Mouse (Mus musculus) limb, embryonic 14.5 days (tissue): ENCODE data around the gene Tmem14a. TPM values are rescaled to one million over a fixed set of nuclear protein-coding genes. Genes with fewer than 3 reads are reported as not detected.
"Not testable (repeated sequence)": the region's sequence is repeated elsewhere in the genome, so short reads cannot be mapped to it uniquely, and the experiment has no call there.

Experiments used
- ATAC-seq: fragments of 200-750 bp; cut with Nextera tagmentation; 2 replicates; pipeline ENCODE4 v1.8.0; 2017; ENCODE audit warnings: low read depth, moderate number of reproducible peaks, moderate TSS enrichment; ENCODE audit not compliant: low FRiP score
- DNase-seq: peaks from one replicate; pipeline ENCODE4 v3.0.0-alpha.2; 2015; ENCODE audit warnings: low spot score
- H3K27ac ChIP-seq: fragments of 300-500 bp; sonication (generic); replicated peaks from 2 replicates; pipeline ENCODE4 v1.5.1; 2014; ENCODE audit warnings: low read depth, mild to moderate bottlenecking, low read length, moderate library complexity, mixed read lengths
- H3K27me3 ChIP-seq: fragments of 300-500 bp; sonication (generic); 2 replicates; pipeline ENCODE4 v1.6.1; 2014; ENCODE audit warnings: low read length, mixed read lengths; ENCODE audit not compliant: control insufficient read depth, insufficient read depth
- H3K36me3 ChIP-seq: fragments of 300-500 bp; sonication (generic); 2 replicates; pipeline ENCODE4 v1.6.1; 2014; ENCODE audit warnings: mild to moderate bottlenecking, low read length, moderate library complexity, mixed read lengths; ENCODE audit not compliant: control insufficient read depth, insufficient read depth
- H3K4me1 ChIP-seq: fragments of 300-500 bp; sonication (generic); 2 replicates; pipeline ENCODE4 v1.6.1; 2014; ENCODE audit warnings: antibody characterized with exemption, low read length, mixed read lengths; ENCODE audit not compliant: control insufficient read depth, insufficient read depth
- H3K4me2 ChIP-seq: fragments of 300-500 bp; sonication (generic); replicated peaks from 2 replicates; pipeline ENCODE4 v1.6.1; 2014; ENCODE audit warnings: low read depth, mild to moderate bottlenecking, low read length, moderate library complexity; ENCODE audit not compliant: severe bottlenecking
- H3K4me3 ChIP-seq: fragments of 300-500 bp; sonication (generic); replicated peaks from 2 replicates; pipeline ENCODE4 v1.5.1; 2014; ENCODE audit warnings: low read length
- H3K9ac ChIP-seq: fragments of 300-500 bp; sonication (generic); 2 replicates; pipeline ENCODE4 v1.6.1; 2014; ENCODE audit warnings: mild to moderate bottlenecking, low read depth, low read length, moderate library complexity; ENCODE audit not compliant: severe bottlenecking
- H3K9me3 ChIP-seq: fragments of 300-500 bp; sonication (generic); 2 replicates; pipeline ENCODE4 v1.6.1; 2016; ENCODE audit warnings: low read length; ENCODE audit not compliant: control insufficient read depth
- POLR2A ChIP-seq: fragments of 200-500 bp; IDR thresholded peaks from 2 replicates; pipeline ENCODE4 v1.8.0; 2012; ENCODE audit warnings: inconsistent platforms, mild to moderate bottlenecking, moderate library complexity, borderline replicate concordance; ENCODE audit not compliant: insufficient read depth, insufficient read length; ENCODE audit errors: extremely low read depth
- WGBS: fragments of 180-500 bp; shearing (Covaris S2); extraction: QIAGEN DNeasy Blood & Tissue Kit; methylation state at CpG from one replicate; pipeline ENCODE4 v1.1.7; 2014; 5-methylcytosine and 5-hydroxymethylcytosine counted together
- polyA plus RNA-seq, 2 experiments: library from polyadenylated mRNA; depleted of rRNA in 1 of 2; stranded (reverse) in 1 of 2; unstranded in 1 of 2; fragments of >200 nt; fragmentation: Nextera tagmentation in 1 of 2; extraction: Ambion mirVana in 1 of 2; gene quantifications; 2 replicates each; pipeline versions ENCODE4 v1.2.1 to v1.2.3; 2012 to 2014

The Tmem14a gene
- polyA plus RNA-seq, 2 experiments: 9.3 to 9.5 TPM

GRCm38 (mm10) chr1:21262401-21262800, 44.0 kb downstream of the Tmem14a start:
- Histone ChIP-seq H3K27me3 (no peaks in the 10 kb centered on the region), H3K9ac (no peak overlapping the region), H3K4me1 (no peaks in the 10 kb centered on the region), H3K9me3 (no peaks in the 10 kb centered on the region), H3K36me3 (no peaks in the 10 kb centered on the region), H3K27ac (no peak overlapping the region), H3K4me3 (no peak overlapping the region), H3K4me2 (no peak overlapping the region)
- DNase-seq: no peak
- TF ChIP-seq POLR2A: no peak
- ATAC-seq: no peak
- WGBS: 89% methylated on average over 5 of the region's 5 CpGs

GRCm38 (mm10) chr1:21263986-21264385, 45.6 kb downstream of the Tmem14a start:
- Histone ChIP-seq H3K4me1 (no peaks in the 10 kb centered on the region), H3K9me3 (no peaks in the 10 kb centered on the region), H3K9ac (no peak overlapping the region), H3K4me3 (no peak overlapping the region), H3K27ac (no peak overlapping the region), H3K36me3 (no peaks in the 10 kb centered on the region), H3K4me2 (no peak overlapping the region), H3K27me3 (no peaks in the 10 kb centered on the region)
- no peak for DNase-seq
- TF ChIP-seq POLR2A: no peak
- no peak for ATAC-seq
- 85% methylated on average over 4 of the region's 4 CpGs for WGBS

- DNase-seq: no peak
- no peak for TF ChIP-seq POLR2A
Measured at GRCm38 (mm10) chr1:21264747-21265146, 46.4 kb downstream of the Tmem14a start.

GRCm38 (mm10) chr1:21266766-21267165, 48.4 kb downstream of the Tmem14a start:
- Histone ChIP-seq H3K4me3 (no peak overlapping the region), H3K9me3 (no peaks in the 10 kb centered on the region), H3K36me3 (no peaks in the 10 kb centered on the region), H3K4me2 (no peak overlapping the region), H3K4me1 (no peaks in the 10 kb centered on the region), H3K9ac (no peak overlapping the region), H3K27ac (no peak overlapping the region), H3K27me3 (no peaks in the 10 kb centered on the region)
- WGBS: 65% methylated on average over 1 of the region's 1 CpGs
- no peak for ATAC-seq
- no peak for DNase-seq
- TF ChIP-seq POLR2A: no peak

More at GRCm38 (mm10) chr1:21264747-21265146, 46.4 kb downstream of the Tmem14a start:
- H3K27me3 ChIP-seq: no peaks in the 10 kb centered on the region
- no peak overlapping the region for H3K4me2 ChIP-seq
- 77% methylated on average over 8 of the region's 8 CpGs for WGBS
- no peaks in the 10 kb centered on the region for H3K4me1 ChIP-seq
- H3K27ac ChIP-seq: no peak overlapping the region
- no peak for ATAC-seq
- H3K4me3 ChIP-seq: no peak overlapping the region
- no peak overlapping the region for H3K9ac ChIP-seq
- no peaks in the 10 kb centered on the region for H3K36me3 ChIP-seq
- no peaks in the 10 kb centered on the region for H3K9me3 ChIP-seq

- H3K4me3 ChIP-seq, ATAC-seq: not testable (repeated sequence)
- WGBS: 86% methylated on average over 5 of the region's 7 CpGs
Measured at GRCm38 (mm10) chr1:21267466-21267865, 49.1 kb downstream of the Tmem14a start.

More at GRCm38 (mm10) chr1:21267466-21267865, 49.1 kb downstream of the Tmem14a start:
- not testable (repeated sequence) for H3K27me3 ChIP-seq, DNase-seq, H3K27ac ChIP-seq, H3K36me3 ChIP-seq, H3K9ac ChIP-seq, H3K4me1 ChIP-seq, H3K4me2 ChIP-seq, H3K9me3 ChIP-seq
